Mouse (Mus musculus): ENCODE results near the gene Ubap1l. TPM values are rescaled to one million over a fixed set of nuclear protein-coding genes. Genes with fewer than 3 reads are reported as not detected.

Ubap1l gene
- polyA plus RNA-seq, 1 experiment from 2014 or later = not detected

DNA sequence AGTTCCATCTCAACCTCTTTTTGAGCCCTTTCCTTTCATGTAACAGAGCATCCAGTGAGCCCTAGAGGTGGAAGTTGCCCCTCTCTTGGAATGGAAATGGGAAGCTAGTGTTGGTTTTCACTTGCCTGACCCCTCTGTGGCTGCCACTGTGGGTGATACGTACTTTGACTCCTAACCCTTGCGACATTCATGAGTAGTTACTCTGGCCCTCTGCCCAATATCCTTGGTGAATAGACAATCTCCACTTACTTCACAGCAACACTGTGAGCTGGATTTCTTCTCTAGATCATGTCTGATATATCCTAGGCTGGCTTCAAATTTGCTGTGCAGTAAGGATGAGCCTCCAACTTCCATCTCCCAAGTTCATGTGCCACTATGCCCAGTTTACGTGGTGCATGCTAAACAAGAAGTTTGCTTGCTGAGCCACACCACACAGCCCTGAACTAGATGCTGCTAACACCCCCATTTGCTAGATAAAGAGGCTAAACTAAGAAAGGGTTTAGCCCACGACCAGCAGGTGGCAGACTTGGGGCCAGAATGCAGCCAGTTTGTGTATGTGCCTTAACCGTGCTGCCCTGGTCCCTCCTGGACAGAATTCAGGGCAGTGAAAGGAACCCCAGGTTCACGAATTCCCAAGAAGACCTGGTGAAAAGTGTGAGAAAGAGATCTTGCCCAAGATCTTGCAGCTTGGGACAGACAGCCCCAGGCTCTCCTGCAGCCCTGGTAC lies 32.0 kb downstream of the Ubap1l start:
- DNase-seq (peak; percentile 78), ATAC-seq (peak; percentile 91)
- Histone ChIP-seq H3K4me2 (ENCODE audit: low read depth, low read length) (no peak overlapping the region), H3K4me3 (ENCODE audit: low read depth, low read length) (no peak overlapping the region), H3K9me3 (ENCODE audit: low read length) (no peaks in the 10 kb centered on the region), H3K36me3 (replicated peaks; ENCODE audit: insufficient read depth, low read length) (no peaks in the 10 kb centered on the region), H3K9ac (replicated peaks) (no peak overlapping the region), H3K27me3 (ENCODE audit: insufficient read depth, low read length) (peaks cover 26% of the 10 kb centered on the region), H3K4me1 (ENCODE audit: insufficient read depth) (peaks cover 16% of the 10 kb centered on the region), H3K27ac (ENCODE audit: low read depth) (peak overlapping the region; percentile 29; the same call in 1 of the 2 replicates)
- TF ChIP-seq CTCF (IDR thresholded peaks at IDR 0.05; ENCODE audit: low read depth) (peak; percentile 84), EP300 (IDR thresholded peaks at IDR 0.05; ENCODE audit: low read depth) (no peak)
- WGBS (ENCODE audit: insufficient replicate concordance) = 15% methylated on average over 6 of the region's 6 CpGs

DNA sequence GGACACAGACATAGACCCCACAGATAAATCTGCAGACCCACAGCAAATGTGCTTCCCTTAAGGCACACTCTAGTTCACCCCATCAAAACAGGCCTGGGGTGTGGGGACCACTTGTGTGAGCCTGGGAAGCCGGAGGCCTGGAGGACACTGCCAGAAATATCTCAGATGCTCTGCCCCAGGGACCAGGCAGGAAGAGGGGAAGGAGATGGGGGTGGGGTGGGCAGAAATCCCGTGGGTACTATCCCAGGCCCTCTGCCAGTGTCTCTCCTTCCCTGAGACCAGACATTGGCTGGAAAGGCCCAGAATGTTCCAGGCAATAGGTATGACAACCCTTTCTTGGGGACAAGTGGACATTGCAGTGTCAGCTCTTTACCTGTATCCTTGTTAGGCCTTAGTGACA lies 32.8 kb downstream of the Ubap1l start:
- ATAC-seq = no peak
- TF ChIP-seq CTCF (IDR thresholded peaks at IDR 0.05; ENCODE audit: low read depth) (no peak), EP300 (IDR thresholded peaks at IDR 0.05; ENCODE audit: low read depth) (no peak)
- Histone ChIP-seq H3K36me3 (replicated peaks; ENCODE audit: insufficient read depth, low read length) (no peaks in the 10 kb centered on the region), H3K4me1 (ENCODE audit: insufficient read depth) (peaks cover 23% of the 10 kb centered on the region), H3K4me3 (ENCODE audit: low read depth, low read length) (no peak overlapping the region), H3K9ac (replicated peaks) (no peak overlapping the region), H3K27ac (ENCODE audit: low read depth) (no peak overlapping the region), H3K27me3 (ENCODE audit: insufficient read depth, low read length) (peaks cover 31% of the 10 kb centered on the region), H3K9me3 (ENCODE audit: low read length) (no peaks in the 10 kb centered on the region), H3K4me2 (ENCODE audit: low read depth, low read length) (no peak overlapping the region)
- 34% methylated on average over 2 of the region's 2 CpGs for WGBS (ENCODE audit: insufficient replicate concordance)
- DNase-seq = no peak

DNA sequence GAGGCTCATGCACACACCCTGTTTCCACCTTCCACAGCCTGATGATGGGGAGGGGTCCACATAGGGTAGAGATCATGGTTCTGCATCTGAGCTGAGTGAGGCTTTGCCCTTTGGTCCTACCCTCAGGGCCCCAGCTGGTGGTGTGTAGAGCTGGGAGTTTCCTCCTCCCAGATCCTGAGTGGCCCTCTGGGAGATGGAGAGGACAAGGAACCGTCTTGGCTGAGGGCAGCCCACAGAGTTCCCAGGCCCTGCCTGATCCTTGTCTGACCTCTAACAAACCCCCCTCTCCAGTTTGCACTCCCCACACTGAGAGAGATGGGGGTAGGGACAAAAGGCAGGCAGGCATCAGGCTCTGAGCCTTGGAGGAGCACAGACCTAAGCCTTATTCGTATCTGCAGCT lies 33.5 kb downstream of the Ubap1l start:
- Histone ChIP-seq H3K36me3 (replicated peaks; ENCODE audit: insufficient read depth, low read length) (no peaks in the 10 kb centered on the region), H3K4me3 (ENCODE audit: low read depth, low read length) (no peak overlapping the region), H3K4me1 (ENCODE audit: insufficient read depth) (peaks cover 25% of the 10 kb centered on the region), H3K9ac (replicated peaks) (no peak overlapping the region), H3K27ac (ENCODE audit: low read depth) (no peak overlapping the region), H3K27me3 (ENCODE audit: insufficient read depth, low read length) (peaks cover 31% of the 10 kb centered on the region), H3K4me2 (ENCODE audit: low read depth, low read length) (no peak overlapping the region), H3K9me3 (ENCODE audit: low read length) (no peaks in the 10 kb centered on the region)
- 52% methylated on average over 2 of the region's 2 CpGs for WGBS (ENCODE audit: insufficient replicate concordance)
- TF ChIP-seq EP300 (IDR thresholded peaks at IDR 0.05; ENCODE audit: low read depth) = no peak
- TF ChIP-seq CTCF (IDR thresholded peaks at IDR 0.05; ENCODE audit: low read depth) = no peak
- ATAC-seq (no peak), DNase-seq (no peak)

DNA sequence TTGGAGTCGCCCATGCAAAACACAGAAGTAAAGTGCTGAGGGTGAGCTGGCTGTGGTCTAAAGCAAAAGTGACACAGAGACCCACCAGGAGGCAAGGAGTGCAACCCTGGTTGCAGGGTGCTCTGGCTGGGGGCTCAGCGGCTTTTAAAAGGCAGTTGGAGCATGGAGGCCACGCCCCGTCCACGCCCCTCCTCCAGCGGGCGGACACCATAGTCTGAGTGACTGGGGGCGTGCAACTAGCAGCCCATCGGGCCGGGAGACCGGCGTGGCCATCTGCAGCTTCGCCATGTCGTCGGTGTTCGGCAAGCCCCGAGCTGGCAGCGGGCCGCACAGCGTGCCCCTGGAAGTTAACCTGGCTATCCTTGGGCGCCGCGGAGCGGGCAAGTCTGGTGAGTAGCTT lies 37.4 kb downstream of the Ubap1l start, which contains the start of gene Rasl12:
Gene Rasl12, plus strand, starts transcription at position 228 of the 400 bp plus-strand sequence.
- DNase-seq = peak; percentile 71
- no peak within 1 kb of the TSS for H3K27ac ChIP-seq (ENCODE audit: low read depth)
- H3K9me3 ChIP-seq (ENCODE audit: low read length) = no peaks in the 10 kb centered on the region
- H3K4me3 ChIP-seq (ENCODE audit: low read depth, low read length) = peak within 1 kb of the TSS; percentile 35
- H3K9ac ChIP-seq (replicated peaks) = peak within 1 kb of the TSS; percentile 39; the same call in 1 of the 2 replicates
- H3K36me3 ChIP-seq (replicated peaks; ENCODE audit: insufficient read depth, low read length) = no peaks in the 10 kb centered on the region
- H3K4me1 ChIP-seq (ENCODE audit: insufficient read depth) = peaks cover 13% of the 10 kb centered on the region
- TF ChIP-seq EP300 (IDR thresholded peaks at IDR 0.05; ENCODE audit: low read depth) = no peak
- TF ChIP-seq CTCF (IDR thresholded peaks at IDR 0.05; ENCODE audit: low read depth) = no peak
- WGBS (ENCODE audit: insufficient replicate concordance) = 3% methylated on average over 23 of the region's 24 CpGs
- ATAC-seq = peak; percentile 38; the same call in 1 of the 2 replicates
- H3K27me3 ChIP-seq (ENCODE audit: insufficient read depth, low read length) = 0 out of 2 replicates have a peak, but pooled peaks cover 5% of the 10 kb centered on the region
- H3K4me2 ChIP-seq (ENCODE audit: low read depth, low read length) = peak within 1 kb of the TSS; percentile 76

- H3K36me3 ChIP-seq (replicated peaks; ENCODE audit: insufficient read depth, low read length) = no peaks in the 10 kb centered on the region
- ATAC-seq (no peak), DNase-seq (no peak)
- no peak overlapping the region for H3K4me2 ChIP-seq (ENCODE audit: low read depth, low read length)
- no peak overlapping the region for H3K27ac ChIP-seq (ENCODE audit: low read depth)
- H3K27me3 ChIP-seq (ENCODE audit: insufficient read depth, low read length) = 0 out of 2 replicates have a peak, but pooled peaks cover 5% of the 10 kb centered on the region
- H3K4me1 ChIP-seq (ENCODE audit: insufficient read depth) = peaks cover 9% of the 10 kb centered on the region
- TF ChIP-seq CTCF (IDR thresholded peaks at IDR 0.05; ENCODE audit: low read depth) (no peak), EP300 (IDR thresholded peaks at IDR 0.05; ENCODE audit: low read depth) (no peak)
- WGBS (ENCODE audit: insufficient replicate concordance) = 81% methylated on average over 6 of the region's 6 CpGs
- no peak overlapping the region for H3K4me3 ChIP-seq (ENCODE audit: low read depth, low read length)
- no peak overlapping the region for H3K9ac ChIP-seq (replicated peaks)
- no peaks in the 10 kb centered on the region for H3K9me3 ChIP-seq (ENCODE audit: low read length)
Observed at GRCm38 (mm10) chr9:65399934-65400333, 39.1 kb downstream of the Ubap1l start.

- no peak overlapping the region for H3K4me2 ChIP-seq (ENCODE audit: low read depth, low read length)
- WGBS (ENCODE audit: insufficient replicate concordance) = 58% methylated on average over 15 of the region's 15 CpGs
- DNase-seq = peak; percentile 32
- no peaks in the 10 kb centered on the region for H3K36me3 ChIP-seq (replicated peaks; ENCODE audit: insufficient read depth, low read length)
- H3K4me1 ChIP-seq (ENCODE audit: insufficient read depth) = no peaks in the 10 kb centered on the region
- H3K27me3 ChIP-seq (ENCODE audit: insufficient read depth, low read length) = no peaks in the 10 kb centered on the region
- no peak for ATAC-seq
- H3K4me3 ChIP-seq (ENCODE audit: low read depth, low read length) = no peak overlapping the region
- H3K9ac ChIP-seq (replicated peaks) = no peak overlapping the region
- no peaks in the 10 kb centered on the region for H3K9me3 ChIP-seq (ENCODE audit: low read length)
- no peak for TF ChIP-seq EP300 (IDR thresholded peaks at IDR 0.05; ENCODE audit: low read depth)
- no peak for TF ChIP-seq CTCF (IDR thresholded peaks at IDR 0.05; ENCODE audit: low read depth)
- H3K27ac ChIP-seq (ENCODE audit: low read depth) = no peak overlapping the region
Observed at GRCm38 (mm10) chr9:65404331-65405183, 43.7 kb downstream of the Ubap1l start.
